7 mouse cellular contexts compared by ENCODE assay signal in genomic region chr4:46601258-46601843, GRCm38 (mm10). TPM values are rescaled to one million over a fixed set of nuclear protein-coding genes. Genes with fewer than 3 reads are reported as not detected.
DNase-seq lines count a peak whose midpoint lies in the region; ATAC-seq and TF ChIP-seq lines count a peak whose summit lies in the region.

No protein-coding gene starts in this region.

- DNase-seq in lung, adult 2 months = peak; percentile 43
- DNase-seq in lung, postnatal 14 days = no peak
- peak; percentile 36 for DNase-seq in embryonic facial prominence, embryonic 11.5 days (ENCODE audit: low spot score)
- peak; percentile 30 for DNase-seq in lung, postnatal 36 days
- peak; percentile 43 for DNase-seq in splenic B cell, adult 2 months (ENCODE audit: low read depth, low spot score)

- 1% methylated on average over 50 of the region's 52 CpGs for WGBS in lung, adult 2 months
- WGBS in embryonic facial prominence, embryonic 11.5 days = under 1% methylated on average over 47 of the region's 52 CpGs

- H3K27ac ChIP-seq in brown adipose tissue, adult 24 weeks (replicated peaks; ENCODE audit: low read depth, low read length) = no peak overlapping the region
- H3K27ac ChIP-seq in embryonic facial prominence, embryonic 11.5 days (replicated peaks; ENCODE audit: low read depth, low read length) = no peak overlapping the region

- H3K36me3 ChIP-seq in embryonic facial prominence, embryonic 11.5 days (replicated peaks; ENCODE audit: control insufficient read depth, insufficient read depth, low read depth, low read length) = no peaks in the 10 kb centered on the region
- no peaks in the 10 kb centered on the region for H3K36me3 ChIP-seq in splenic B cell, adult 2 months (ENCODE audit: control insufficient read depth, insufficient read depth, low read length, poor library complexity, severe bottlenecking)

- H3K4me3 ChIP-seq in lung, adult 2 months (replicated peaks; ENCODE audit: extremely low read depth, low read depth, low read length) = peak overlapping the region; percentile 73
- H3K4me3 ChIP-seq in brown adipose tissue, adult 24 weeks (ENCODE audit: insufficient read depth, low read depth, low read length) = peak overlapping the region; percentile 59
- H3K4me3 ChIP-seq in embryonic facial prominence, embryonic 11.5 days (ENCODE audit: low read depth, low read length) = peak overlapping the region; percentile 53

- peak overlapping the region; percentile 63 for H3K9ac ChIP-seq in embryonic facial prominence, embryonic 11.5 days (replicated peaks; ENCODE audit: low read length)

- ATAC-seq in embryonic facial prominence, embryonic 11.5 days (replicated peaks; ENCODE audit: insufficient number of reproducible peaks, low FRiP score, low TSS enrichment, low read depth) = peak; percentile 35; the same call in 1 of the 2 replicates
- ATAC-seq in inflammation-experienced regulatory T-cells, adult 6 months = peak; percentile 6

- TF ChIP-seq POLR2A in lung, adult 2 months (IDR thresholded peaks at IDR 0.05; ENCODE audit: borderline replicate concordance, extremely low read depth, low read depth, low read length) = no peak

- no peak for TF ChIP-seq CTCF in lung, adult 2 months (IDR thresholded peaks at IDR 0.05; ENCODE audit: insufficient read depth, low read length)

- peaks cover 19% of the 10 kb centered on the region for H3K27me3 ChIP-seq in embryonic facial prominence, embryonic 11.5 days (ENCODE audit: control insufficient read depth, insufficient read depth, low read length)
- no peaks in the 10 kb centered on the region for H3K27me3 ChIP-seq in splenic B cell, adult 2 months (ENCODE audit: control insufficient read depth, insufficient read depth, low read length, poor library complexity, severe bottlenecking)

- peak overlapping the region; percentile 99 for H3K4me2 ChIP-seq in embryonic facial prominence, embryonic 11.5 days (ENCODE audit: low read depth, low read length)

- H3K4me1 ChIP-seq in lung, adult 2 months (ENCODE audit: control insufficient read depth, insufficient read depth, low read length) = no peaks in the 10 kb centered on the region
- no peaks in the 10 kb centered on the region for H3K4me1 ChIP-seq in brown adipose tissue, adult 24 weeks (ENCODE audit: control insufficient read depth, insufficient read depth, insufficient read length, low read length)
- H3K4me1 ChIP-seq in embryonic facial prominence, embryonic 11.5 days (ENCODE audit: control insufficient read depth, insufficient read depth, low read length) = peaks cover 2% of the 10 kb centered on the region; the same call in 1 of the 2 replicates

- no peaks in the 10 kb centered on the region for H3K9me3 ChIP-seq in embryonic facial prominence, embryonic 11.5 days (replicated peaks; ENCODE audit: control insufficient read depth, low read length)

RNA-seq across cellular contexts. Expression of gene Coro2a, which starts 0.7 kb away (rescaled TPM):
- 9.1 and 17.2 TPM in 2 replicates for polyA plus RNA-seq in lung, adult 2 months (2012; rRNA removed)
- polyA plus RNA-seq in brown adipose tissue, adult 24 weeks (2012; ENCODE audit: insufficient read depth, insufficient read length, missing spikeins) = 0.59 and 0.92 TPM in 2 replicates
- 6.0 and 6.9 TPM in 2 replicates for polyA plus RNA-seq in embryonic facial prominence, embryonic 11.5 days (2014; fragmentation: Nextera tagmentation; extraction: Ambion mirVana)
- polyA plus RNA-seq in inflammation-experienced regulatory T-cells, adult 6 months (2017; shearing (Covaris generic)) = 100 to 1,000 TPM in 2 of 3 experiments, 10 to 100 TPM in 1; 81.9 to 140 (median 126) TPM

RNA-seq across cellular contexts. Expression of gene Tbc1d2, which starts 48.7 kb away (rescaled TPM):
- polyA plus RNA-seq in lung, adult 2 months (2012; rRNA removed) = 10.2 and 10.5 TPM in 2 replicates
- 2.4 and 2.5 TPM in 2 replicates for polyA plus RNA-seq in brown adipose tissue, adult 24 weeks (2012; ENCODE audit: insufficient read depth, insufficient read length, missing spikeins)
- polyA plus RNA-seq in embryonic facial prominence, embryonic 11.5 days (2014; fragmentation: Nextera tagmentation; extraction: Ambion mirVana) = 1.3 and 1.6 TPM in 2 replicates
- polyA plus RNA-seq in inflammation-experienced regulatory T-cells, adult 6 months (2017; shearing (Covaris generic)) = 1 to 10 TPM in 1 of 3 experiments, under 1 TPM in 2; 0.12 to 1.3 (median 0.34) TPM
